Mouse (Mus musculus) urinary bladder, postnatal 14 days (tissue): Measurements from ENCODE around the gene Itga5.

Source experiments
- DNase-seq: peaks from one replicate; pipeline ENCODE4 v3.0.0; 2021; ENCODE audit warnings: low spot score

Gene Itga5

GRCm38 (mm10) chr15:103313495-103314095 is 53.0 kb downstream of the Itga5 start:
- peak; percentile 48 for DNase-seq

- DNase-seq: no peak
These were observed 56.1 kb downstream of the Itga5 start, which contains the start of gene Gpr84 for GRCm38 (mm10) chr15:103310365-103310910. Gpr84 (minus strand) TSS chr15:103310612.

DNA sequence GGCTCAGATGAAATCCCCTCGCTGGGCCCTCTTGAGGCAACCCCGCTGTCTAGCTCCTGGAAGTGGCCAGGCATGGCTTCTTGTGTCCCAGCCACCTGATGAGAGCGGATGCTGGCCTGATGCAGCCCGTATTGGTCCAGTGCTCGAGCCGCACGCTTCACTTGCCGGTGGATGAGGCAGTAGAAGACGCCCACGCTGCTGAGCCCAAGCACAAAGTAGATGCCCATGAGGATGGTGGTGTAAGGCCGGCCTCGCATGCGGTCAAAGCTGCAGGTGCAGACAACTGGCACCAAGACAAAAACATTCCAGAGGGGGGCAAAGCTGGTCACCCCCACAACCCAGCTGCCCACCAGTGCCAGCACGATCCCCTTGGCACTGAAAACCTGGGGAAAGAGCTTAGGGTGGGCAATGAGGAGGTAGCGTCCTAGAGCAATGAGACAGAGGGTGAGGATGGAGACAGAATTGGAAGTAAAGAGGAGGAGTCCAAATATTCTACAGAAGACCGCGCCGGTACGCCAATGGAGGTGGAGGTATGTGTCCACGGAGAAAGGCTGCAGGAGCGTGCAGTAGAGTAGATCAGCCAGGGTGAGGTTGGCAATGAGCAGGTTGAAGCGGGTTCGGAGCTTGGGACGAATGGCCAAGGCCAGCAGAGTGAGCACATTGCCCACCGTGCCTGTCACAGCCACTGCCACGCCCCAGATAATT is 57.5 kb downstream of the Itga5 start:
- no peak for DNase-seq

GRCm38 (mm10) chr15:103308056-103308875 is 58.3 kb downstream of the Itga5 start:
- peak; percentile 43 for DNase-seq

DNA sequence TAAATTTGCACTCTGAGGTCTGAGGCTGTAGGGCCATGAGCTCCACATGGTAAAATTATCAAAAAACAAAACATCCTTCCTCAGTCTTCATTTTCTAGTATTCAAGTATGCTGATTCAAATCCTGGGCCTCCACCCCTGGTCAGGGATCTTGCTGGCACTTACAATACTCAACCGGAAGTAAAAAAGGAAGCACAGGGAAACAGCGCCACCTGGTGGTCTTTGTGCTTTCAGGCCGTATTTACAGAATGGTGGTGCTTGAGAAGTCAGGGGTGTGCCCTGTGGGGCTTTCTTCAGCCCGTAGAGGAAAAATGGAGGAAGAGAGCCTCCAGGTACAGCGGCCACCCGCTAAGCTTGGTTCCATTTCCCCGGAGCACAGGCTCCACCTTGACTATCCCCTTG is 59.4 kb downstream of the Itga5 start:
- DNase-seq: peak; percentile 93

GRCm38 (mm10) chr15:103305792-103306645 is 60.5 kb downstream of the Itga5 start:
- DNase-seq: no peak

GRCm38 (mm10) chr15:103305070-103305678 is 61.4 kb downstream of the Itga5 start:
- peak; percentile 94 for DNase-seq

GRCm38 (mm10) chr15:103304616-103304969 is 62.0 kb downstream of the Itga5 start:
- no peak for DNase-seq

GRCm38 (mm10) chr15:103303916-103304615 is 62.5 kb downstream of the Itga5 start:
- no peak for DNase-seq

- DNase-seq: no peak
These were observed 64.1 kb downstream of the Itga5 start for GRCm38 (mm10) chr15:103302341-103303021.

DNA sequence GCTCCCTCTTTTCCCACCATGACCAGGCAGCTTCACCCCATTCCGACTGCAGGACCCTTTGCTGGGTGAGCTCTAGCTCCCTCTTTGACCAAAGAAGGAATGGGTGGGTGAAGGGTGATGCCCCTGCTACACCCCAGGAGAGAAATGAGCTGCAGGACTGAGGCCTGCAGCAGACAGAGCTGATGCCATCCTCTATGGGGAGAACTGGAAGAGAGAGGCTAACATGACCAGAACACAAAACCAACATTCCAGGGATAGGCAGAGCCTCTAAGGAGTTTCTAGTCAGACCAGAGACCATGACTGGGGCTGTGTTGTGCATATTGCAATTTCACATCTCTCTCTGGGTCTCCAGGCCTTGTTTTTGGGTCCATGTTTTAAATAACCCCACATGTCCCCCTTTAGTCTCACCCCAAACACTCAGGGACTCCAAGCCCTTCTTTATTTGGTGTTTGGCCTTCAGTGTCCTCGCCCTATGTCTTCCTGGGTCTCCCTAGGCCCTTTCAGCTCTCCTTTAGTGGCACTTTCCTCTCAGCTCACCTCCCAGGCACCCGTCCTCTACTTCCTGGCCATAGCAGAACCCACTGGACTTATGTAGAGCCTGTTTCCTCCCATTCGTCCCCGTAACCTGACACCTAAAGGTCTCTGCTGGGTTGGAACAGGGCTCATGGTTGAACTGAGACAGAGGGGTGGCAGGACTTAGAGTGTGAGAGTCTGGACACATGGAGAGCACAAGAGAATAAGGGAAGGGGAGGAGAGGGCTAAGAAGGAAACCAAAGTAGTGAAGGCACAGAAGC is 64.8 kb downstream of the Itga5 start:
- DNase-seq: no peak

GRCm38 (mm10) chr15:103301046-103301445 is 65.5 kb downstream of the Itga5 start:
- DNase-seq: no peak

GRCm38 (mm10) chr15:103300560-103300959 is 66.0 kb downstream of the Itga5 start:
- no peak for DNase-seq

GRCm38 (mm10) chr15:103300067-103300471 is 66.5 kb downstream of the Itga5 start:
- DNase-seq: no peak

GRCm38 (mm10) chr15:103299644-103300043 is 66.9 kb downstream of the Itga5 start:
- DNase-seq: no peak

DNA sequence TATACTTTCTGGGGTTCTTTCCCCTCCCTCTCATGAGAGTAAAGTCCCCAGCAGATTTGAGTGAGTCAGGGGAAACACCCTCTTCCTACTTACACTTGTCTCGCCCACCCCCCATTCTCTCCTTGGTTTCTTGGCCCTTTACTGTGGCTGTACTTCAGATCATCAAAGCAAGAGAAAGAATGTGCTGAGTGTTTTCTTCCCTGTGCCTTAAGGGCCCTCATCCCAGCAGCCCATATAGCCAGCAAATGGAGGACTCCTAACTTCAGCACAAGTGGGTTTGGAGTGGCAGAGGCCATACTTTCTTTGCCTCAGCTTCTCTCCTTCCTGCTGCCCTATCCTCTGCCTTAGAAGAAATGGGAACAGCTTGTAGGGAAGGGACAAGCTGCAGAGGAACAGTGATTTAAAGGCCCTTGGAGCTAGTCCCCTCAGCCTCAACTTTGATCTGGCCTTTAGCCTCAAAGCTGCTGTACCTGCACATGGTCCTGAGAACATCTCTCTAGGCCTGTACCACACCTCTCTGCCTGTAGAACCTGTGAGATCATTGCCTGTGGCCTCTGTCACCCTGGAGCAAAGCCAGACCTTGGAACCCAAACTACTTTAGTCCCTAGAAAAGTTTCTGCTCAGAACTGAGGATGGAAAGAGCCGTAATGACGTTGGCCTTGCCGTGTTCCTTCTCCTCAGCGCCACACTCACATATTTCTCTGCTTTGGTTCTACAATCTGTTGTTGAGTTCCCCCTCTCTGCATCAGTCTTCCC is 67.5 kb downstream of the Itga5 start:
- no peak for DNase-seq

DNA sequence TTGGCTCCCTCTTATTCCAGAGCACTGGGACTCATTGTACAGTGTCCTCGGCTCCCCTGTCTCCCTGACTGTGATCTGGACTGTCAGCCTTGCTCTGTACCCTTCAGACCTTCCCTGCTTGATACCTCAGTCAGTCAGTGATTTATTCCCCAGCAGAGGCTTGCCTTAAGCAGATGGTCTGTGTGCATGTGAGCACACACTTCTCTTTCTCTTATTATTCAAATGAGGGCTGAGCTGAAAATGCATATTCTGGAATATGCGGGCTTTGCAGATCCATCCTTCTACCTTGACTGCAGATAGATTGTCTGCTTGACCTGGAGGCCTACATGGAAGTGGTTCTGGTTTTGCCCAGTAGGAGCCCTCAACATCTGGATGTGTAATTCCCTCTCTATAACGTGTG is 68.5 kb downstream of the Itga5 start:
- DNase-seq: no peak

GRCm38 (mm10) chr15:103297313-103297712 is 69.2 kb downstream of the Itga5 start:
- DNase-seq: no peak
